Mouse (Mus musculus) v-Abl transformed pro-B cells (cell line): Measurements from ENCODE around the gene Fgfrl1.

Experiments
- in situ Hi-C, 2 experiments: fragments of 400-800 bp; cut with MboI; formaldehyde crosslinking; loops; one replicate each; pipeline ENCODE4 v1.15.1; 2025; ENCODE audit not compliant: unreplicated experiment in 2 of 2

Gene Fgfrl1

DNA sequence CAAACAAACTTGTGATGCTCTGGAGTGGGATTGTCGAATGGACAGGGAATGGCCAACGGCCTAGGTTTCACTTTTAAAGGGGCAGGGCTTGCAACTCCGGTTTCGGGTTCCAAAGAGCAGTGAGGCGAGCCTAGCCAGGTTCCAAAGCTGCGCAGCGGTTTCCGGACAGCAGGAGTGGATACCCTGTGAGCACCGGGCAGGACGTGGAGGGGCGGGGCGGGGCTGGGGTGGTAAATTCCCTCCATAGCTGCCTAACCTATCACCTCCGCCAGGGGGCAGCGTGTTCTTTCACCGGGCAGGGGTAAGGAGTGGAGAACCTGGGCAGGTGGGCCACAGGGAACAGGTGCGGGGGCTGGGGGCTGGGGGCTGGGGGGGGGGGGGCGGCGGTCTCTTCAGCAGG lies at the start of gene Fgfrl1:
TSS of gene Fgfrl1 (plus strand) at position 112 of the 400 bp plus-strand sequence.
- in situ Hi-C loops, result no loop called here

DNA sequence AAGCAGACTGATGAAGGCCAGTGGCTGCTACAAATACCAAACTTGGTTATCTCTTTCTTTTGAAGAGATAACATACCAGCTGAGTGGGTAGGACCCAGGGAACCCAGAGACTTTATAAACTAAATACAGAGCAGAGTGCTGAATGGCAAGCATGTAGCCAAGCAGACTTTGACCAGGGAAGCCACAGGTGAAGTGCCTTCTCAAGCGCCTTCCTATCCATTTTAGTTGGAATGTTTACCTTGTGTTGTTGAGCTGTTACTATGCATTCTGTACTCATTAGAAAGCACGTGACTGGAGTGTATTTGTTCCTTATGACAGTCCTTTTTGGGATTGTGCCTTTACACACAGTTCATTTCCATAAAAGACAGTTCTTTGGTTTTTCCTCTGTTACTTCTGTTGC lies 48.5 kb upstream of the Fgfrl1 start:
- in situ Hi-C loops, result loop anchor here (10.0 kb wide), 1 partner anchor 729 kb away; no protein-coding TSS in a partner anchor

DNA sequence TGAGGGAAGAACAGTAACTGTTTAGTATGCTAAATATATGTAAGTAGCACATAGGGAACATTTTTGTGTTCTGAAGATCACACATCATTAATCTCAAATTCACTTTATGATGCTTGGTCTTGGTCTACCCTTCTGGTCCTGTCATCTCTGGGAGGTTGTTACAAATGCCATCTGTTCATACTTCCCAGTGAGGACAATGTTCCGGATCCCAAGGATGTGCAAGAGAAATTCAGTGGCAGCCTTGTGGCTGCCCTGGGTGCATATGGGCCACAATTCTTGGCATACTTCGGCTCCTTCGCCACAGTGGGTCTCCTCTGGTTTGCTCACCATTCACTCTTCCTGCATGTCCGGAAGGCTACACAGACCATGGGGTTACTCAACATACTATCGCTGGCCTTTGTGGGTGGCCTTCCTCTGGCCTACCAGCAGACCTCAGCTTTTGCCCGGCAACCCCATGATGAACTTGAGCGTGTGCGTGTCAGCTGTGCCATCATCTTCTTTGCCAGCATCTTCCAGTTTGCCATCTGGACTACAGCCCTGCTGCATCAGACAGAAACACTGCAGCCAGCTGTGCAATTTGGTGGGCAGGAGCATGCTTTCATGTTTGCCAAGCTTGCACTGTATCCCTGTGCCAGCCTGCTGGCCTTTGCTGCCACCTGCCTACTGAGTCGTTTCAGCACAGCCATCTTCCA lies 46.4 kb upstream of the Fgfrl1 start:
- in situ Hi-C loops, result loop anchor here (10.0 kb wide), 1 partner anchor 731 kb away; no protein-coding TSS in a partner anchor

DNA sequence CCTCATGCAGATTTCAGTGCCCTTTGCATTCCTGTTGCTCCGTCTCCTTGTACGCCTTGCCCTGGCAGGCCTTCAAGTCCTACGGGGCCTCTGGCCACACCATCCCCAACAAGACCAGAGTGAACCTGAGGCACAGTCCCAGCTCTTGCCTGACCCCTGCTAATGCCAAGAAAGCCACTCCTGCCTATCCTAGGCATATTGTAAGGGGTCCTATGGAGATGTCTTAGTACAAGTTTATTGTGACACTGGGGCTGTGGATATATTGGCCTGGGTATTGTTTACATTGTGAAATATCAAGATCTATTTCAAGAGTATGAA lies 45.9 kb upstream of the Fgfrl1 start:
- in situ Hi-C loops, result loop anchor here (10.0 kb wide), 1 partner anchor 732 kb away; no protein-coding TSS in a partner anchor

DNA sequence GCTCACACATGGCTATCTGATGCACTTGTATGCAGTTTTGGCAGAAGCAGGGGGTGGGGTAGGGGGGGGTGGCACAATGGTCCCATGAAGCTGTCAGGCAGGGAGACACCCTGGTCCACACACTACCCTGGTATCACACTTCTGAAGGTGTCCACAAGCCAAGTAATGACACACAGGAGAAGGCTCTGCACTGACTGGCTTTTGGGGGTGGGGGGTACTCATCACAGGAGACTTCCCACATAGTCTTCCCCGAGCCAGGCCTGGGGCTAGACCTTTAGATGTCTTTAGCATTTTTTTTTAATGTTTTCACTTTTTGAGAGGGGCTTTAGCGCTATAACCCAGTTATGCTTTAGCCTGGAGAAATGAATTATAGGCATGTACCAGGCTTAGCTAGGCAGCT lies 44.9 kb upstream of the Fgfrl1 start:
- in situ Hi-C loops, result loop anchor here (10.0 kb wide), 1 partner anchor 733 kb away; no protein-coding TSS in a partner anchor

DNA sequence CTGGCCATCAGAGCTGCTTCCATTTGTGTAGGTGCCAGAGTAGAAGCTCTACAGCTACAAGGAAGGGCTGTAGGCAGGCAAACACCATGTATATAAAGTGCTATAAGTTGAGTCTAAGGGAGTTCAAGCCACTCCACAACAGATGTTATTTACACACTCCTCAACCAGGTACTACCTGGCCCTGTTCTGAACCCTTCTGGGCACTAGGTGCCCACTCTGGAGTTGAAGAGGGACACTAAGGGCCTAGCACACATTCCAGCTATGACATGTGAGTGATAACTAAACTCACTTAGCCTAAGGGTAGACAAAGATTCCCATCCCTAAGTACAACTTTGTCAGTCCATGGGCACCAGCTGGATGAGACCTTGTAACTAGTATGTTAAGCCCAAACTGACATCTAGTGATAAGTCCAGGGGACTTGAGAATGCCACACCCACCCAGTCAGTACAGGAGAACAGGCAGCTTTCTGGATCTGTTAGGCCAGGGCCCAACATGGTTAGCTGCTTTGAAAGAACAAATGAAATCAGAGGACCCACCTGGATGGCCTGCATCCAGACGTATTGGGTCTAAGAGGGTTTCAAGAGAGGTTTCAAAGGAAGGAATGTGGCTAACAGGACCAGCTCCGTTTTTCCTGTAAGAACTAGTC lies 44.2 kb upstream of the Fgfrl1 start:
- in situ Hi-C loops, result loop anchor here (10.0 kb wide), 1 partner anchor 733 kb away; no protein-coding TSS in a partner anchor

DNA sequence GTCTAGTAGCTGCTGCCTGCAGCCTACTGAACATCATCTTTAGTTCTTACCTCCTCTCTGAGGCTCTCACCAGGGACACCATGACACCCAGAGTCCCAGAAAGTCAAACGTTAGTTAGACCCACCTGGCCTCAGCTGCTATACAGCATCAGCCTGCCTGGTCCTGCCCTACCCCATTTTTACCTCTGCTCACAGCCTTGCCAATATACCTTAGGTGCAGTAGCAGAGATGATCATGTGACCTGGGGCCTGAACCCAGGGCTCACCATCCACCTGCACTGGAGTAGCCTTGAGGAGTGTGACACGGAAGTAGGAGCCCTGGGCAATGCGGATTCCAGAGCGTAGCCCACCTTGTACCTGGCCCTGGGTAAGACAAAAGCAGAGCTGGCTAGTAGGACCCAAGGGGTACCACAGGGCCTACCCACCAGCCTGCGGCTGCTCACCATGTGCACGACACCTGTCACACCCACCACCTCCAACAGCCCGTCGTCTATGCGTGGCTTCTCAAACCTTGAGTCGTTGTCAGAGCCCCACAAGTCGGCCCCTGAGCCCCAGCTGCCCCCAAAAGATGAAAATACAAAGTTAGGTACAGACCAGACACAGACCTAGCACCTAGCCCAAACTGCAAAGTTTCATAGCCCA lies 43.1 kb upstream of the Fgfrl1 start:
- in situ Hi-C loops, result loop anchor here (10.0 kb wide), 1 partner anchor 734 kb away; no protein-coding TSS in a partner anchor

DNA sequence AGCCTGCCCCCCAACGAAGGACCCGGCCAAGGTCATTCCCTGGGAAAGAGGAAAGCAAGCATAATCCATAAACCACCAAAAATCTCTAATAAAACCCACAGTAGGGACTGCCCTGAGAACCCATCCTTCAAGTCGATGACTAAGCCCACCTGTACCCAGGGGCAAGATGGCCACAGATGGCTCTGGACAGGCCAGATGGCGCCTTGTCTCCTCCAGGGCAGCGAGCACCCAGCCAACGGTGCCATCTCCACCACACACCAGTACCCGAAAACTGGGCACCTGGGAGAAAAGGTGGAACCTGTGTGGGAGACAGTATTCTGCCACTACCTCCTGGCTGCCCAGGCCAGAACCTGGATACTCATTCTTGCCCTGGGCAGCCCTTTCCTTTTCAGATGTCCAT lies 41.8 kb upstream of the Fgfrl1 start:
- in situ Hi-C loops, result loop anchor here (5.0 to 25.0 kb wide), 3 partner anchors 223 to 626 kb away; no protein-coding TSS in a partner anchor

DNA sequence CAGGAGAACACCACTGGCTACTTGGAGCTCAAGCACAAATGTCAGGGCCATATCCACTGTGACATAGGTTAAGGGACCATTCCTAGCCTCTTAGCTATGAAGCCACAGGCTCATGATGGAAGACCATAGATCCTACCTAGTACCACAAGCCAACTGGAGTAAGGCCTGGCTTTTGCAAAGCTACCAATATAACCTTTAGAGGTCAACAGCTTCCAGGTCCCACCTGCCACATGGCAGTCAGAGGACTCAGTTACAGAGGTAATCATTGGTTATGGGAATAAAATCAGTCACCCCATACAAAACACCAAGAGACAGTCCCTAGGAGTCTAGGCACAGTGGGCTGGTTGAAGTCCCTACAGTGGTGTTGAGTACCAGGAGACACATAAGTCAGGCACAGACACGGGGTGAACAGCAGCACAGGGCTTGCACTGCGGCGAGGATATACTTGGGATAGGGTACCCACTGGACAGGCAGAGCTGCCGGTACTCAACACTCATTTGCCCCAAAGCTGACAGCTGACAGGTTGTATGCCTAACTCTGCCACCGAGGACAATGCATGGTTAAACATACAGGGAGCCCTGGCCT lies 41.0 kb upstream of the Fgfrl1 start:
- in situ Hi-C loops, result loop anchor here (5.0 to 25.0 kb wide), 3 partner anchors 224 to 626 kb away; no protein-coding TSS in a partner anchor

DNA sequence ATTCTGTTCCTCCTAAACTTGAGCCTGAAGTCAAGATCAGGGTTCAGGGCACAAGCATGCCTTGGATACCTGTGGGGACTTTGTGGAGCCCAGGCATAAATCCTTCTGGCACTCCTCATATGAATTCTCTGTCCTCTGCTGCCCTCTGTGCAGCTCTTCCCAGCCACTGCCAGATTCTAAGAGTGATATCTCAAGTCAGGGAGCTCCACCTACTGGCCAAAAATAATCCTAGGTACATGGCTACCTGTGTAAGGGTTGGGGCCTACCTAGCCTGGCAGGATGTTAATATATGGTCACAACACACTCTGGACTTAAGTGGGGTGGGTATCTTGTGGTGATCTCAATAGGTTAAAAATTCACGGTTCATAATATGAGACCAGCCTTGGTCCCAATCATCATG lies 40.4 kb upstream of the Fgfrl1 start:
- in situ Hi-C loops, result loop anchor here (5.0 to 25.0 kb wide), 3 partner anchors 225 to 627 kb away; no protein-coding TSS in a partner anchor

DNA sequence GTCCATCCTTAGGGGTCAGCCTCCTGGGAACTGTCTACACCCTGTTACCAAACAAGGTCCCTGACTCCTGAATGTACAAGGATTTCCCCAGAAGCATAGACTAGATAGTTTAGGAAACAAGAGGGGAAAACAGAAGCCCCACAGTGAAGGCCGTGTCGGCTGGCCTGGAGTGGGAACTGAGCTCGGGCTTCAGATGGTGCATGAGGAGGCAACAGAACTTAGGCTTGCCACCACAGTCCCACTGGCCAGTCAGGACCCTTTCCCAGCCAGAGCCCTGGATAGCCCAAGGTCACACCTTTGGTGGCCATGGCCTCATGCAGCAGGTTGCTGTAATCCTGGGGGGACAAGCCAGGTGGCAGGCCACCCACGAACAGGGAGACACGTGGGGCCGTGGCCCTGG lies 38.8 kb upstream of the Fgfrl1 start:
- in situ Hi-C loops, result loop anchor here (5.0 to 25.0 kb wide), 3 partner anchors 226 to 629 kb away; no protein-coding TSS in a partner anchor

DNA sequence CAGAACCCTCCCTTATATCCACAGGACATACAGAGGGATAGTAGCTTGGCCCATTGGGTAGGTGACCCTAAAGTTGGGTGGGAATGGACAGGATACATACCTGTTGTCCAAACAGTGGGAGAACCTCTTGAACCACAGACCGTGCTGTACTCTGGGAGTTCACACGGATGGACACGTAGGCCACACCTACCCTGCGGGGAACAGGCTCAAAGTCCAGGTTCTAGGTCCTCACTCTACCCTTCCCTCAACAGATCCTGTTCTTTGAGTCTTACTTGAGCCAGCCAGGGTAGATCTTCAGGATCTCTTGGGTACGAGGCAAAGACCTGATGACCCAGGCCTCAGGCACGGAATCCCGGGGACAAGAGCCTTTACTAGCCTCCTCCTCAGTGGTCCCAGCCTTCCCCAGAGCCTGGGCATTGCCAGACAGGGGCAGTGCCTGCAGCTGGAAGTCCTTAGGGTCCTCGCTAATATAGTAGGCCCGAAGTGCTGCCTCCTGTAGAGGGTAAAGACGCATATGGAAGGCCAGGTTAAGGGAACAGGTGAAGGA lies 37.7 kb upstream of the Fgfrl1 start:
- in situ Hi-C loops, result loop anchor here (5.0 to 25.0 kb wide), 3 partner anchors 227 to 630 kb away; no protein-coding TSS in a partner anchor

DNA sequence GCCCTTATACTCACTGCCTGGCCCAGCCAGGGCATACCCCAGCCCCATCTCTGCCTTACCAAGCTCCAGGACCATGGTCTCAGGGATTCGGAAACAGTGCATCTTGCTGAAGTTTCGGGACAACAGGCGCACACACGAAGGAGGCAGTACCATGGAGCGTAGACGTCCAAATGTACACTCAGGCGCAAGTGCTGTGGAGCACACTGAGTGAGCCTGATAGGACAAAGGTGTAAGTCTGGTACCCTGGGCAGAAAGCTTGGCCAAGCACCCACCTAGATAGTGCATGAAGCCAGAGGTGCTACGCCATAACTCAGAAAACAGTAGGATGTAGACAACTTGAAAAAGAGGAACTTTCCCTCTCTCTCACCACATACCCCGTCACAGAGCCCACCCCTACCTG lies 36.8 kb upstream of the Fgfrl1 start:
- in situ Hi-C loops, result loop anchor here (10.0 to 25.0 kb wide), 2 partner anchors 618 to 631 kb away; no protein-coding TSS in a partner anchor

DNA sequence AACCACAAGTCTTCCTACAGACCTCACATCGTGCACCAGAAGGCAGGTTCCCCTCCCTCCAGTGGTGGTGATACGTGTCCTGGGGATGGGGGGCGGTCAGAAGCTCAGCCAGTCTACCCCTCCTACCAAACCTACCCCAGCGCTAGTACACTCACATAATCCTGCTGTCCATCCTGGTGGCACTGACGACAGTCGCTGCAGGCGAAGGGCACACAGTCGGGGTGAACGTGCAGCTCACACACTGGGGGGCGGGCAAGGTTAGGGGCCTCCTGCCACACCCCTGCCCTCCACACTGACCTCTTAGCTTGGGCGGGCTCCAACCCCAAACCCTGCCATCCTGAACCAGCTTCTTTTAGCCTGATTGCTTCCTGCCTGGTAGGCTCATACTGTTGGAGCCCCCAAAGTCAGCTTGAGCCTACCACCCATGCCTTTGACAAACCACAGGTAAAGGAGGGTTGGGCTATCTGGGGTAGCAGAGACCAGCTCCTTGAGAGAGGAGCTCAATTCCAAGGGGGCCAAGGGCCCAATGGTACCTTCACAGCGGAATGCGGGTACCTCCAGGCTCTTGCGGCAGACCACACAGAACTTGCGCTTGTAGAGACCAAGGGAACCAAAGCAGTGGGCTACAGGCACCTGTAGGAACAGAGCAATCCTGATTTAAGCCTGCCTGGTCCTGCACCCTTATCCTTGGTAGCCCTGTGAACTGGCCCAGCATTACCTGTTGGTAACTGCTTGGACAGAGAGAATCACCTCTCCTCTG lies 36.1 kb upstream of the Fgfrl1 start:
- in situ Hi-C loops, result loop anchor here (10.0 to 25.0 kb wide), 2 partner anchors 619 to 631 kb away; no protein-coding TSS in a partner anchor

DNA sequence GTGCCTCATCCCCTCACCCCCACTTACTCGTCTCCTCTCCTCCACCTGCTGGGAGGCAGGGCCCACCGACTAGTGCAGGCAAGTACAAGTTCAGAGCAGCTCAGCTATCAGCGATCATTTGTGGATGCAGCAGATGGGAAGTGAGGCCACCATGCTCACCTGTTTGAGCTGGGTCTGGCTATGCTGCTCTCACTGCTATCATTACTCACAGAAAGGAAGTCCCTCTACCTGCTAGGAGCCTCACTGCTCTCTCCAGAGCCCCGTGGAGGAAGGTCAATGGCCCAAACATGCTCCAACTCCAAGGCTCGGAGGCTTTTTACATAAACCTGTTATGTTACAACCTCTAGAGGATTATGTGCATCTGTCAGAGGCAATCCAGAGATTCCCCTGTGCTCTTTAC lies 34.8 kb upstream of the Fgfrl1 start:
- in situ Hi-C loops, result loop anchor here (10.0 to 25.0 kb wide), 2 partner anchors 620 to 633 kb away; no protein-coding TSS in a partner anchor

DNA sequence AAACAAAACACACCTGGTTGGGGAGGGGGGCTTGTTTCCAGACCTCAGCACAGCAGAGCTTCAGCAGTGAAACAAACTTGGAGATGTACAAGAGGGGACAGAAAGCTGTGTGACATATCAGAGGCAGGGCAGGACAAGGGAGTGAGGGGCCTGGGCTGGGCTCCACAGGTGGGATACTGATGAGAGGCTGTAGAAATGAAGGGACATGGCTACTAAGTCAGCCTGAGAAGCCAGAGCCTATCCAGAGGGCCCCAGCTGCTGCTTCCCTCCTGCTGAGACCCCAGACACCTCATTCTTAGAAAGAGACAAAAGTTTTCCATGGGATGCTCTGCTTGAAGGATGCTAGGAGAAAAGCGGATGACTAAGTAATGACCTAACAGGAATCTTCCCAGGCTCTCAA lies 33.6 kb upstream of the Fgfrl1 start:
- in situ Hi-C loops, result loop anchor here (10.0 to 25.0 kb wide), 2 partner anchors 621 to 634 kb away; no protein-coding TSS in a partner anchor

DNA sequence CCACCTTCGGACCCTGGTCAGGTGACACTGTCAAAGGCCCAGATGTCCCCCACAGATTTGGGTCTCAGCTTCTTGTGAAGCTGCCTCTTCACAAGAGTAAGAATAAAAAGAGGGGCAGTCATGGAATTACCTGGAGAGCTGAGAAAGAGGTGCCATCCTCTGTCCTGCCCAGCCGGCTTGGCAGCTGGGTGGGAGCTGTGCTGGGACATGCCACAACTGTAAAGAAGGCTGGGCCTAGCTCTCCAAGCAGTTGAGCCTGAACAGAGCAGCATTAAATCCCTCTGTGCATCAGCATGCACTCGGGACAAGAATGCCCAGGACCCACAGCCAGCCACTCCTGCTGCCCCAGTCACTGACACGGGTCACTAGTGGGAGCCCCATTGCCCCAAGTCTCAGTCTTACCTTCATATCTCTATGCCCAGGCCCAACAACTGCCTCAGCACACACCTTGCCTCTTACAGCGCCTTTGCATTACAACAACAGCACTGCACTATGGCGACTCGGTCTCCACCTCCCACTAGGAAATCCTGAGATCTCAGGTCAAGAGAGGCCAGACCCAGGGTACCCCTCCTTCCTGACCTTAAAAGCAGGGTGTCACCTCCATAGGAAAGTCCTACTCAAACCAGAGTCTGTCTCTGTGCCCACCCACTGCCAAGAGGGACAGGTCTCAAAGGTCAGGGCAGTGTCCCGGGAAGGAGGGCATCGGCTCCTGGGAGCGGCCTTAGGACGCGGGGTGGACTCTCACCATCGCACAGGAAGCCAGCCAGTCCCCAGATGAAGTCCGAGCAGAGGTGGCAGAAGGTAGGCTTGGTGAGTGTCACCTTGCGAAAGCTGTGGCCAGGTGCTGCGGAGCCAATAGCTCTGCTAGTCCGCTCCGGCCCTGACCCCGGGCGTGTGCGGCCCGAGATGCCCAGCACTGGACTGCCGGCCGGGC lies 32.2 kb upstream of the Fgfrl1 start, which contains the start of gene Idua:
TSS of gene Idua (plus strand) at position 634 of the 934 bp plus-strand sequence.
- in situ Hi-C loops, result loop anchor here (10.0 to 25.0 kb wide), 2 partner anchors 623 to 635 kb away; no protein-coding TSS in a partner anchor

DNA sequence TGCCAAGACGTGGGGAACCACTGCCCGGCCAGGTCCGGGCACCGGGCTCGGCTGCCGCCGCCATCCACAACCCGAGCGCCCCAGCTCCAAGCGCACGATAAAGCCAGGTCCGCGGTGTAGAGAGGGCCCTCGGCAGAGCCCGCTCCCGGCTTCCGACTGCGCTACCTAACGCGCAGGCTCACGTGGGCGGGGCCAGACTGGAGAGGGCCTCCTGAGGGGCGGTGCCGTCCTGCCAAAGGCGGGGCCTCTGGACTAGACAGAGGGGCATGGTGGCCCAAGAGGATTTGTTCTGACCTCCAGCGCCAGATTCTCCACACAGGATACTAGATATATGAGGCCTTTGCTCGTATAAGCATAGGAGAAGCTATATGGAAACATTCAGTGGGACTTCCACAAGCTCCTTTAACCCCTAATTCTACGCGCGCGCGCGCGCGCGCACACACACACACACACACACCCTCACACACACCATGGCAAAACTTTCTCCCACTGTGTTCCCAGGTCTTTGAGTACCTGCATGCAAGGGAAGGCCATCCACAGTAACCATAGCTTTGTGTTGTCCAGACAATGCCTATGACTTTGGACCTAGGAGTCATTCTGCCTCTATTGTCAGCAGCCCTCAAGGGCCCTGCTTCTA lies 31.4 kb upstream of the Fgfrl1 start:
- in situ Hi-C loops, result loop anchor here in 1 of 2 experiments (25.0 kb wide), 1 partner anchor 623 kb away; no protein-coding TSS in a partner anchor
